Mouse (Mus musculus): ENCODE data around the gene Lrrc8c.

Gene Lrrc8c

GRCm38 (mm10) chr5:105557346-105557745 is 38.2 kb downstream of the Lrrc8c start:
- no peak for DNase-seq

GRCm38 (mm10) chr5:105557777-105558240 is 38.6 kb downstream of the Lrrc8c start:
- DNase-seq: no peak

- no peak for DNase-seq
Observed at GRCm38 (mm10) chr5:105558517-105558916, 39.3 kb downstream of the Lrrc8c start.

- no peak for DNase-seq
Observed at GRCm38 (mm10) chr5:105561926-105562325, 42.7 kb downstream of the Lrrc8c start.

GRCm38 (mm10) chr5:105564761-105565160 is 45.6 kb downstream of the Lrrc8c start:
- DNase-seq: no peak

GRCm38 (mm10) chr5:105565824-105566223 is 46.6 kb downstream of the Lrrc8c start:
- no peak for DNase-seq

- DNase-seq: no peak
Observed at GRCm38 (mm10) chr5:105566852-105567412, 47.7 kb downstream of the Lrrc8c start.

- no peak for DNase-seq
Observed at GRCm38 (mm10) chr5:105568043-105568747, 49.0 kb downstream of the Lrrc8c start.

GRCm38 (mm10) chr5:105569168-105569567 is 50.0 kb downstream of the Lrrc8c start:
- no peak for DNase-seq

GRCm38 (mm10) chr5:105572160-105572692 is 53.0 kb downstream of the Lrrc8c start:
- DNase-seq: no peak

- DNase-seq: no peak
Observed at GRCm38 (mm10) chr5:105572876-105573275, 53.7 kb downstream of the Lrrc8c start.

- DNase-seq: no peak
Observed at GRCm38 (mm10) chr5:105574835-105575234, 55.6 kb downstream of the Lrrc8c start.

- DNase-seq: peak in 1 of 2 experiments; percentile 9
Observed at GRCm38 (mm10) chr5:105575839-105576238, 56.7 kb downstream of the Lrrc8c start.

GRCm38 (mm10) chr5:105580909-105581308 is 61.7 kb downstream of the Lrrc8c start:
- no peak for DNase-seq

GRCm38 (mm10) chr5:105585929-105586328 is 66.7 kb downstream of the Lrrc8c start:
- DNase-seq: no peak

- DNase-seq: no peak
Observed at GRCm38 (mm10) chr5:105586655-105587054, 67.5 kb downstream of the Lrrc8c start.

- DNase-seq: no peak
Observed at GRCm38 (mm10) chr5:105587471-105587870, 68.3 kb downstream of the Lrrc8c start.

- DNase-seq: no peak
Observed at GRCm38 (mm10) chr5:105588683-105589082, 69.5 kb downstream of the Lrrc8c start.

GRCm38 (mm10) chr5:105589119-105589518 is 69.9 kb downstream of the Lrrc8c start:
- no peak for DNase-seq

GRCm38 (mm10) chr5:105592396-105592795 is 73.2 kb downstream of the Lrrc8c start:
- DNase-seq: no peak

- no peak for DNase-seq
Observed at GRCm38 (mm10) chr5:105593630-105594029, 74.4 kb downstream of the Lrrc8c start.

- no peak for DNase-seq
Observed at GRCm38 (mm10) chr5:105598866-105599265, 79.7 kb downstream of the Lrrc8c start.

- no peak for DNase-seq
Observed at GRCm38 (mm10) chr5:105599315-105599714, 80.1 kb downstream of the Lrrc8c start.

- no peak for DNase-seq
Observed at GRCm38 (mm10) chr5:105600998-105601397, 81.8 kb downstream of the Lrrc8c start.
